Mouse (Mus musculus) right cerebral cortex, postnatal 4 days (tissue): ENCODE measurements around the gene Mllt1.
"Not testable (repeated sequence)": the region's sequence is repeated elsewhere in the genome, so short reads cannot be mapped to it uniquely, and the experiment has no call there.

ENCODE experiments used
- DNase-seq: peaks from one replicate; pipeline ENCODE4 v3.0.0-alpha.2; 2022

Mllt1 gene

GRCm38 (mm10) chr17:56934545-56935330, 477 bp downstream of the Mllt1 start:
- peak; percentile 59 for DNase-seq

GRCm38 (mm10) chr17:56933395-56933794, 1.8 kb downstream of the Mllt1 start:
- no peak for DNase-seq

GRCm38 (mm10) chr17:56930026-56930425, 5.2 kb downstream of the Mllt1 start:
- no peak for DNase-seq

GRCm38 (mm10) chr17:56929530-56929929, 5.7 kb downstream of the Mllt1 start:
- DNase-seq: no peak

GRCm38 (mm10) chr17:56929101-56929500, 6.1 kb downstream of the Mllt1 start:
- DNase-seq: no peak

GRCm38 (mm10) chr17:56925998-56926397, 9.2 kb downstream of the Mllt1 start:
- DNase-seq: no peak

GRCm38 (mm10) chr17:56919725-56920124, 15.5 kb downstream of the Mllt1 start:
- no peak for DNase-seq

GRCm38 (mm10) chr17:56917166-56917565, 18.0 kb downstream of the Mllt1 start:
- no peak for DNase-seq

- no peak for DNase-seq
These were observed 21.8 kb downstream of the Mllt1 start for GRCm38 (mm10) chr17:56913444-56913843.

GRCm38 (mm10) chr17:56913023-56913422, 22.2 kb downstream of the Mllt1 start:
- DNase-seq: no peak

GRCm38 (mm10) chr17:56909764-56910163, 25.5 kb downstream of the Mllt1 start:
- not testable (repeated sequence) for DNase-seq

- DNase-seq: no peak
These were observed 27.3 kb downstream of the Mllt1 start for GRCm38 (mm10) chr17:56907887-56908286.

- DNase-seq: no peak
These were observed 28.1 kb downstream of the Mllt1 start for GRCm38 (mm10) chr17:56907096-56907495.

- no peak for DNase-seq
These were observed 29.0 kb downstream of the Mllt1 start for GRCm38 (mm10) chr17:56906166-56906565.

GRCm38 (mm10) chr17:56902698-56903097, 32.5 kb downstream of the Mllt1 start:
- no peak for DNase-seq

GRCm38 (mm10) chr17:56897630-56898195, 37.5 kb downstream of the Mllt1 start:
- DNase-seq: peak; percentile 79

GRCm38 (mm10) chr17:56896513-56897129, 38.6 kb downstream of the Mllt1 start:
- DNase-seq: no peak

GRCm38 (mm10) chr17:56895368-56895918, 39.8 kb downstream of the Mllt1 start:
- DNase-seq: no peak

GRCm38 (mm10) chr17:56890018-56890417, 45.2 kb downstream of the Mllt1 start:
- DNase-seq: no peak

GRCm38 (mm10) chr17:56888050-56888449, 47.2 kb downstream of the Mllt1 start:
- no peak for DNase-seq

GRCm38 (mm10) chr17:56884809-56885208, 50.4 kb downstream of the Mllt1 start:
- no peak for DNase-seq

- no peak for DNase-seq
These were observed 50.9 kb downstream of the Mllt1 start for GRCm38 (mm10) chr17:56884331-56884730.

GRCm38 (mm10) chr17:56883612-56884011, 51.6 kb downstream of the Mllt1 start:
- DNase-seq: no peak

GRCm38 (mm10) chr17:56877426-56877825, 57.8 kb downstream of the Mllt1 start:
- DNase-seq: no peak
